9 mouse cellular contexts compared by ENCODE assay signal in genomic region chr8:88010566-88010965, GRCm38 (mm10). TPM values are rescaled to one million over a fixed set of nuclear protein-coding genes. Genes with fewer than 3 reads are reported as not detected.
A peak's percentile ranks its signal among the peaks of the same experiment; 100 is the strongest.
DNase-seq lines count a peak whose midpoint lies in the region; ATAC-seq lines count a peak whose summit lies in the region.
"Had no signal": no experiment of that assay in that cellular context is flagged by ENCODE, and none has a peak within 500 bp of the region (broad histone marks: within the 10 kb centered on the region; RNA-seq: fewer than 3 reads in every experiment).

No protein-coding gene starts in this region.

- H3K4me1 ChIP-seq in neural tube, embryonic 11.5 days (ENCODE audit: control insufficient read depth, insufficient read depth, low read length) = no peaks in the 10 kb centered on the region; the same call in 1 of the 2 replicates

- H3K4me3 ChIP-seq in neural tube, embryonic 11.5 days (ENCODE audit: low read depth, low read length) = no peak overlapping the region

- H3K4me2 ChIP-seq in neural tube, embryonic 11.5 days (ENCODE audit: low read depth) = no peak overlapping the region

- 31% methylated on average over 3 of the region's 3 CpGs for WGBS in neural tube, embryonic 11.5 days

- H3K27me3 ChIP-seq in neural tube, embryonic 11.5 days (ENCODE audit: control insufficient read depth, insufficient read depth, low read length) = no peaks in the 10 kb centered on the region

- ATAC-seq in neural tube, embryonic 11.5 days (ENCODE audit: insufficient read depth, low FRiP score, low TSS enrichment) = no peak

- DNase-seq in kidney, adult 18-20 months = peak; percentile 32
- DNase-seq in kidney, adult 11 months = no peak
- DNase-seq in ZHBTc4 (ENCODE audit: low read depth, low spot score) = peak; percentile 70
- peak; percentile 61 for DNase-seq in embryo, embryonic 11 days
- peak; percentile 48 to 57 for DNase-seq in heart, postnatal 10 days
- peak; percentile 35 for DNase-seq in left cerebral cortex, postnatal 4 days
- peak; percentile 39 for DNase-seq in neural tube, embryonic 11.5 days (ENCODE audit: low spot score)
- no peak for DNase-seq in spleen, adult 12 weeks (ENCODE audit: low spot score)

- intact Hi-C loops in heart, postnatal 10 days (cut with DNase I) = loop anchor here (2.0 kb wide), 1 partner anchor 50 kb away; no protein-coding TSS in a partner anchor
- intact Hi-C loops in left cerebral cortex, postnatal 4 days (cut with DNase I) = loop anchor here (10.0 kb wide), 1 partner anchor 296 kb away; no protein-coding TSS in a partner anchor

- H3K9me3 ChIP-seq in neural tube, embryonic 11.5 days (ENCODE audit: control insufficient read depth, low read length) = no peaks in the 10 kb centered on the region

- H3K36me3 ChIP-seq in neural tube, embryonic 11.5 days (ENCODE audit: control insufficient read depth, insufficient read depth, low read length) = no peaks in the 10 kb centered on the region

- H3K9ac ChIP-seq in neural tube, embryonic 11.5 days (ENCODE audit: low read length) = no peak overlapping the region

- H3K27ac ChIP-seq in neural tube, embryonic 11.5 days (ENCODE audit: low read depth, low read length) = no peak overlapping the region

RNA-seq across cellular contexts. Expression of gene Zfp423, which starts 51.2 kb away (rescaled TPM):
- total RNA-seq in heart, postnatal 10 days (2021) = 10 to 100 TPM in 1 of 2 experiments, 1 to 10 TPM in 1; 9.1 to 14.5 TPM
- total RNA-seq in left cerebral cortex, postnatal 4 days (2021) = 10 to 100 TPM; 28.3 to 34.8 TPM
- 40.6 and 40.7 TPM in 2 replicates for polyA plus RNA-seq in neural tube, embryonic 11.5 days (2014; fragmentation: Nextera tagmentation; extraction: Ambion mirVana)
- total RNA-seq: neutrophil, adult 5-6 weeks had no signal

Comparison
In these comparisons a context has a peak if more than half of its experiments do, and no peak if none do; other contexts are left out.
1. DNase-seq: peak in kidney, adult 18-20 months (single experiment), ZHBTc4 (single experiment), embryo, embryonic 11 days (single experiment), heart, postnatal 10 days (2 of 2), left cerebral cortex, postnatal 4 days (single experiment) and neural tube, embryonic 11.5 days (single experiment); none in kidney, adult 11 months (single experiment) and spleen, adult 12 weeks (single experiment).